Mouse (Mus musculus): ENCODE data around the gene Unc119. TPM values are rescaled to one million over a fixed set of nuclear protein-coding genes. Genes with fewer than 3 reads are reported as not detected.

Gene Unc119
- polyA plus RNA-seq, 1 experiment from 2014 or later = 78.3 TPM

DNA sequence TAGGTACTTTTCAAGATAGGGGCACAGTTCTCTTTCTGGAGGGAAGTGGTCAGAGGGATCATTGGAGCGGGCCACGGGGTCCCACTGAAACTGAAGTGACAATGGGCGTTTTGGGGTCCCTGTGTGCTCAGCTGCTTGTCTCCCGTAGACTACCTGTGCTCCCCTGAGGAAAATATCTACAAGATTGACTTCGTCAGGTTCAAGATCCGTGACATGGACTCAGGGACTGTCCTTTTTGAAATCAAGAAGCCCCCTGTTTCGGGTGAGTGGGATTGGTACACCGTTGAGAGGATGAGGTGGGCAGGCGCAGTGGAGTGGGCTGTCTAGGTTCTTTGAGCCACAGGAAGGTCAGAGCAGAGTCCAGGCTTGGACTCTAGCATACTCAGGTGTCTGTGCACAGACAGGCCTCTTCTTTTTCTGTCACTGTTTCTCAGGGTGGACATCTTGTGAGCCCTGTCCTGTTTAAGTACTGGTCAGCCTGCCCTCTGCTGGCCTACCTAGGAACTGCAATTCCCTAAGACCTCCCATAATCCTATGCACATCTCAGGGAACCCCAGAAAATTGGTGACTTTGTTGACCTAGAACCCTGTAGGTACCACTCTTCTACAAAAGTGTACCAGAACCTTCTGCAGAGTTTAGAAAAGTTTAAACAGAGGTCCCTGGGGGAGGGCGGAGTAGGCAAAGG, 3.9 kb downstream of the Unc119 start:
- Histone ChIP-seq H3K9me3 (ENCODE audit: control insufficient read depth, low read length) (no peaks in the 10 kb centered on the region), H3K4me3 (replicated peaks; ENCODE audit: low read depth, low read length) (no peak overlapping the region), H3K36me3 (ENCODE audit: control insufficient read depth, insufficient read depth, low read length) (peaks cover 17% of the 10 kb centered on the region), H3K4me2 (ENCODE audit: low read length) (no peak overlapping the region), H3K27ac (replicated peaks; ENCODE audit: low read depth, low read length) (no peak overlapping the region), H3K27me3 (ENCODE audit: control insufficient read depth, insufficient read depth, low read length) (no peaks in the 10 kb centered on the region), H3K9ac (replicated peaks; ENCODE audit: low read length) (no peak overlapping the region), H3K4me1 (ENCODE audit: control insufficient read depth, insufficient read depth, low read length) (peaks cover 26% of the 10 kb centered on the region)
- peak; percentile 88 for DNase-seq
- no peak for ATAC-seq (ENCODE audit: low FRiP score, low TSS enrichment)
- 92% methylated on average over 10 of the region's 10 CpGs for WGBS

- no peak overlapping the region for H3K9ac ChIP-seq (replicated peaks; ENCODE audit: low read length)
- WGBS = 83% methylated on average over 9 of the region's 9 CpGs
- ATAC-seq (ENCODE audit: low FRiP score, low TSS enrichment) (no peak), DNase-seq (no peak)
- H3K9me3 ChIP-seq (ENCODE audit: control insufficient read depth, low read length) = no peaks in the 10 kb centered on the region
- H3K36me3 ChIP-seq (ENCODE audit: control insufficient read depth, insufficient read depth, low read length) = peaks cover 17% of the 10 kb centered on the region
- H3K27me3 ChIP-seq (ENCODE audit: control insufficient read depth, insufficient read depth, low read length) = no peaks in the 10 kb centered on the region
- H3K4me2 ChIP-seq (ENCODE audit: low read length) = no peak overlapping the region
- no peak overlapping the region for H3K4me3 ChIP-seq (replicated peaks; ENCODE audit: low read depth, low read length)
- H3K4me1 ChIP-seq (ENCODE audit: control insufficient read depth, insufficient read depth, low read length) = peaks cover 26% of the 10 kb centered on the region
- H3K27ac ChIP-seq (replicated peaks; ENCODE audit: low read depth, low read length) = no peak overlapping the region
Measured at GRCm38 (mm10) chr11:78347908-78348307, 4.6 kb downstream of the Unc119 start.

DNA sequence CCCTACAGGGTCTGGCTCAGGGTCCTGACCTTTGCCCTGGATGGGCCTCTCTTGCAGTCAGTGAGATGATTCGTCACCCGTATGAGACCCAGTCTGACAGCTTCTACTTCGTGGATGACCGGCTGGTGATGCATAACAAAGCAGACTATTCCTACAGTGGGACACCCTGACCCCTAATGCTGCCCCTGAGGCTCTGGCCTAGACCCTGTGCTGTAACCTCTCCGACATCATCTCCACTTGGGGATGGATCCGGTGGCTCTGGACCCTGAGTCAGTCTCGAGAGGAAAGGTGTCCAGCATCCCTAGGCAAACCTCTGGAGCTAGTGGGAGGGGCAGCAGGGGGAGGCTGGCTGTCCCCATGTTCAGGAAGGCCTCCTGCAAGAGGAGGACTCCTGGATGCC, 5.2 kb downstream of the Unc119 start:
- WGBS = 69% methylated on average over 7 of the region's 7 CpGs

DNA sequence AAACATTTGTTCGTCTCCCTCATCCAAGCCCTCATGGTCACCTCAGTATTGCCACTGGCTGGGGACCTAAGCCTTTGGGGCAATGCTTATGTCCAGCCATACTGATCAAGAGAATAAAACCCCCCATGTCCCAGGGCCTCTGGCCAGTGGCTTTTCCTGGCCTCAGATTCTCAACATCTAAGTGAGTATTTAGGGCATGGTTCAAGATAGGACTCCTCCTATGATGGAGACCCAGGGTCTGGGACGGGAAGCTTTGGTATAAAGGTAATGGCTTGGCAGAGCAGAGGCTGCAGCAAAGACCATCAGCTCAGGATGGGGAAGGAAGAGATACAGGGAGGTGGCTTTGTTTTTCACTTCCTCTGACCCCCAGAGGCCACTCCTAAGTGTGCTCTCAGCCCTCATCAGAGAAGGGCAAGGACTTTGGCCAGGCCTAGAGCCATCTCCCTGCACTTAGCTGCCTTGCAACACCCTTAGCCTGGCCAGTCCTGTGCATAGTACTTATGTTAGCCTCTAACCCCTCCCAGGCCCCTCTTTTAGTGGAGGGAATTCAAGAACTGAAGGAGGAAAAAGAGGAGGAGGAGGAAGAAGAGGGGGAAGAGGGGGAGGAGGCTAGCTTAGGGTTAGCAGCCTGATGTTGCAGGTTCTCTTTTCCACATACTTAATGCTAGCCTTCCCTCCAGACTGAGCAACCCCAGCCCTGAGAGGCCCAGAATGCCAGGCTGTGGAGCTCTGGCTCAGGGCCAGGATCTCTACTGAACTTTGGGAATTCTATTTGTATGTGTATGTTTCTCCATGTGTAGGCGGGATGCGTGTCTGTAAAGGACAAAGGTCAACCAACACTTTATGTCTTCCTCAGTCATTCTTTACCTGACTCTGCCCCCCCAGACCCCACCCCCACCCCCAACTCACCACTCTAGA, 6.4 kb downstream of the Unc119 start:
- Histone ChIP-seq H3K9ac (replicated peaks; ENCODE audit: low read length) (no peak overlapping the region), H3K9me3 (ENCODE audit: control insufficient read depth, low read length) (no peaks in the 10 kb centered on the region), H3K27me3 (ENCODE audit: control insufficient read depth, insufficient read depth, low read length) (no peaks in the 10 kb centered on the region), H3K36me3 (ENCODE audit: control insufficient read depth, insufficient read depth, low read length) (peaks cover 17% of the 10 kb centered on the region), H3K27ac (replicated peaks; ENCODE audit: low read depth, low read length) (no peak overlapping the region), H3K4me2 (ENCODE audit: low read length) (no peak overlapping the region), H3K4me3 (replicated peaks; ENCODE audit: low read depth, low read length) (no peak overlapping the region), H3K4me1 (ENCODE audit: control insufficient read depth, insufficient read depth, low read length) (peaks cover 19% of the 10 kb centered on the region)
- 85% methylated on average over 4 of the region's 4 CpGs for WGBS
- no peak for ATAC-seq (ENCODE audit: low FRiP score, low TSS enrichment)
- no peak for DNase-seq

More for the DNA sequence above, 5.2 kb downstream of the Unc119 start:
- no peak overlapping the region for H3K27ac ChIP-seq (replicated peaks; ENCODE audit: low read depth, low read length)
- H3K9ac ChIP-seq (replicated peaks; ENCODE audit: low read length) = 0 out of 2 replicates have a peak overlapping the region, but pooled peaks have one; percentile 1
- H3K4me3 ChIP-seq (replicated peaks; ENCODE audit: low read depth, low read length) = no peak overlapping the region
- peaks cover 26% of the 10 kb centered on the region for H3K4me1 ChIP-seq (ENCODE audit: control insufficient read depth, insufficient read depth, low read length)
- ATAC-seq (ENCODE audit: low FRiP score, low TSS enrichment) = no peak
- no peak overlapping the region for H3K4me2 ChIP-seq (ENCODE audit: low read length)
- H3K36me3 ChIP-seq (ENCODE audit: control insufficient read depth, insufficient read depth, low read length) = peaks cover 17% of the 10 kb centered on the region
- no peak for DNase-seq
- H3K27me3 ChIP-seq (ENCODE audit: control insufficient read depth, insufficient read depth, low read length) = no peaks in the 10 kb centered on the region
- H3K9me3 ChIP-seq (ENCODE audit: control insufficient read depth, low read length) = no peaks in the 10 kb centered on the region

GRCm38 (mm10) chr11:78353081-78353480, 9.8 kb downstream of the Unc119 start:
- Histone ChIP-seq H3K4me3 (replicated peaks; ENCODE audit: low read depth, low read length) (no peak overlapping the region), H3K27me3 (ENCODE audit: control insufficient read depth, insufficient read depth, low read length) (no peaks in the 10 kb centered on the region), H3K4me2 (ENCODE audit: low read length) (no peak overlapping the region), H3K9ac (replicated peaks; ENCODE audit: low read length) (no peak overlapping the region), H3K9me3 (ENCODE audit: control insufficient read depth, low read length) (no peaks in the 10 kb centered on the region), H3K4me1 (ENCODE audit: control insufficient read depth, insufficient read depth, low read length) (no peaks in the 10 kb centered on the region), H3K27ac (replicated peaks; ENCODE audit: low read depth, low read length) (no peak overlapping the region), H3K36me3 (ENCODE audit: control insufficient read depth, insufficient read depth, low read length) (peaks cover 12% of the 10 kb centered on the region)
- DNase-seq (no peak), ATAC-seq (ENCODE audit: low FRiP score, low TSS enrichment) (no peak)
- WGBS = 93% methylated on average over 1 of the region's 1 CpGs

DNA sequence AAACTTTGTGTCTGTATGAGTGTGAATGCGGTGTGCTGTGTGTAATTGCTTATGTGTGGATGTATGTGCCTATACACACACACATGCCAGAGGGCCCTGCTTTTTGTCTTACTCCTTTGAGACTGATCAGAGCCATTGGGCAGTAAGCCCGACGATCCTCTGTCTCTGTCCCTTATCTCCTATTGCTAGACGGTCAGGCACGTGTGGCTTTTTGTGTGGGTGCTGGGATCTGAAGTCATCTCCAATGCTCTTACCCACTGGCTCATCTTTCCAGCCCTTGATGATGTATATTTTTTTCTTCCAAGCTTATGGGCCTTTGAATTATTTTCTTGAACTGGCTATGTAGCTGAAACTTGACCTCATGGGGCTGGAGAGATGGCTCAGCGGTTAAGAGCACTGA, 11.6 kb downstream of the Unc119 start:
- 88% methylated on average over 6 of the region's 6 CpGs for WGBS

GRCm38 (mm10) chr11:78355471-78356238, 12.4 kb downstream of the Unc119 start:
- DNase-seq = peak; percentile 84
- Histone ChIP-seq H3K9me3 (ENCODE audit: control insufficient read depth, low read length) (no peaks in the 10 kb centered on the region), H3K4me1 (ENCODE audit: control insufficient read depth, insufficient read depth, low read length) (no peaks in the 10 kb centered on the region), H3K36me3 (ENCODE audit: control insufficient read depth, insufficient read depth, low read length) (no peaks in the 10 kb centered on the region), H3K4me3 (replicated peaks; ENCODE audit: low read depth, low read length) (no peak overlapping the region), H3K27me3 (ENCODE audit: control insufficient read depth, insufficient read depth, low read length) (no peaks in the 10 kb centered on the region), H3K9ac (replicated peaks; ENCODE audit: low read length) (no peak overlapping the region), H3K4me2 (ENCODE audit: low read length) (no peak overlapping the region), H3K27ac (replicated peaks; ENCODE audit: low read depth, low read length) (no peak overlapping the region)
- WGBS = 35% methylated on average over 4 of the region's 4 CpGs
- no peak for ATAC-seq (ENCODE audit: low FRiP score, low TSS enrichment)

More for the DNA sequence above, 11.6 kb downstream of the Unc119 start:
- DNase-seq (no peak), ATAC-seq (ENCODE audit: low FRiP score, low TSS enrichment) (no peak)
- Histone ChIP-seq H3K27me3 (ENCODE audit: control insufficient read depth, insufficient read depth, low read length) (no peaks in the 10 kb centered on the region), H3K4me1 (ENCODE audit: control insufficient read depth, insufficient read depth, low read length) (no peaks in the 10 kb centered on the region), H3K36me3 (ENCODE audit: control insufficient read depth, insufficient read depth, low read length) (no peaks in the 10 kb centered on the region), H3K27ac (replicated peaks; ENCODE audit: low read depth, low read length) (no peak overlapping the region), H3K4me3 (replicated peaks; ENCODE audit: low read depth, low read length) (no peak overlapping the region), H3K4me2 (ENCODE audit: low read length) (no peak overlapping the region), H3K9ac (replicated peaks; ENCODE audit: low read length) (no peak overlapping the region), H3K9me3 (ENCODE audit: control insufficient read depth, low read length) (no peaks in the 10 kb centered on the region)

GRCm38 (mm10) chr11:78358330-78359007, 15.2 kb downstream of the Unc119 start:
- Histone ChIP-seq H3K4me1 (ENCODE audit: control insufficient read depth, insufficient read depth, low read length) (no peaks in the 10 kb centered on the region), H3K4me2 (ENCODE audit: low read length) (no peak overlapping the region), H3K27ac (replicated peaks; ENCODE audit: low read depth, low read length) (no peak overlapping the region), H3K9ac (replicated peaks; ENCODE audit: low read length) (no peak overlapping the region), H3K9me3 (ENCODE audit: control insufficient read depth, low read length) (no peaks in the 10 kb centered on the region), H3K36me3 (ENCODE audit: control insufficient read depth, insufficient read depth, low read length) (no peaks in the 10 kb centered on the region), H3K27me3 (ENCODE audit: control insufficient read depth, insufficient read depth, low read length) (no peaks in the 10 kb centered on the region), H3K4me3 (replicated peaks; ENCODE audit: low read depth, low read length) (no peak overlapping the region)
- peak; percentile 43 for DNase-seq
- WGBS = 15% methylated on average over 22 of the region's 22 CpGs
- ATAC-seq (ENCODE audit: low FRiP score, low TSS enrichment) = no peak
